Mouse (Mus musculus) midbrain, postnatal 0 days (tissue): ENCODE data around the gene Dop1b. TPM values are rescaled to one million over a fixed set of nuclear protein-coding genes. Genes with fewer than 3 reads are reported as not detected.
"Not testable (repeated sequence)": the region's sequence is repeated elsewhere in the genome, so short reads cannot be mapped to it uniquely, and the experiment has no call there.

ENCODE experiments used
- ATAC-seq: fragments of 200-750 bp; cut with Nextera tagmentation; 2 replicates; pipeline ENCODE4 v1.8.0; 2017; ENCODE audit warnings: moderate number of reproducible peaks, mild to moderate bottlenecking, moderate TSS enrichment, moderate library complexity; ENCODE audit not compliant: low FRiP score
- DNase-seq: peaks from one replicate; pipeline ENCODE4 v3.0.0-alpha.2; 2015; ENCODE audit warnings: low spot score
- H3K27ac ChIP-seq: fragments of 300-500 bp; sonication (generic); 2 replicates; pipeline ENCODE4 v1.5.1; 2014; ENCODE audit warnings: low read depth, mild to moderate bottlenecking, low read length, mixed read lengths
- H3K27me3 ChIP-seq: fragments of 300-500 bp; sonication (generic); 2 replicates; pipeline ENCODE4 v1.6.1; 2014; ENCODE audit warnings: low read length, control low read depth, mixed read lengths; ENCODE audit not compliant: insufficient read depth
- H3K36me3 ChIP-seq: fragments of 300-500 bp; sonication (generic); 2 replicates; pipeline ENCODE4 v1.6.1; 2014; ENCODE audit warnings: low read length, control low read depth, mixed read lengths; ENCODE audit not compliant: insufficient read depth
- H3K4me1 ChIP-seq: fragments of 300-500 bp; sonication (generic); 2 replicates; pipeline ENCODE4 v1.6.1; 2014; ENCODE audit warnings: mild to moderate bottlenecking, control low read depth, antibody characterized with exemption, low read length, mixed read lengths; ENCODE audit not compliant: insufficient read depth
- H3K4me2 ChIP-seq: fragments of 300-500 bp; sonication (generic); 2 replicates; pipeline ENCODE4 v1.6.1; 2014; ENCODE audit warnings: low read depth, mild to moderate bottlenecking, low read length, mixed read lengths; ENCODE audit not compliant: poor library complexity, severe bottlenecking
- H3K4me3 ChIP-seq: fragments of 300-500 bp; sonication (generic); 2 replicates; pipeline ENCODE4 v1.5.1; 2014; ENCODE audit warnings: low read depth, mild to moderate bottlenecking, low read length, moderate library complexity
- H3K9ac ChIP-seq: fragments of 300-500 bp; sonication (generic); replicated peaks from 2 replicates; pipeline ENCODE4 v1.6.1; 2014; ENCODE audit warnings: mild to moderate bottlenecking, low read length, moderate library complexity, mixed read lengths; ENCODE audit not compliant: poor library complexity, severe bottlenecking
- H3K9me3 ChIP-seq: fragments of 300-500 bp; sonication (generic); 2 replicates; pipeline ENCODE4 v1.6.1; 2016; ENCODE audit warnings: low read length, control low read depth
- CTCF ChIP-seq: IDR thresholded peaks from 2 replicates; pipeline ENCODE4 v1.5.1; 2016; ENCODE audit warnings: antibody characterized with exemption, mild to moderate bottlenecking
- WGBS: fragments of 180-500 bp; shearing (Covaris S2); extraction: QIAGEN DNeasy Blood & Tissue Kit; methylation state at CpG from one replicate; pipeline ENCODE4 v1.1.7; 2014; 5-methylcytosine and 5-hydroxymethylcytosine counted together
- polyA plus RNA-seq: library from polyadenylated mRNA; unstranded; fragments of >200 nt; fragmentation: Nextera tagmentation; extraction: Ambion mirVana; gene quantifications from 2 replicates; pipeline ENCODE4 v1.2.1, GENCODE M21; 2015
- total RNA-seq: library from RNA; depleted of rRNA; stranded (reverse); fragments of >200 nt; gene quantifications from 2 replicates; pipeline ENCODE4 v1.2.3, GENCODE M21; 2014; rRNA removed

The Dop1b gene
- 67.6 and 102 TPM in 2 replicates for total RNA-seq
- polyA plus RNA-seq = 26.1 and 27.8 TPM in 2 replicates

- H3K4me3 ChIP-seq = peak within 1 kb of the TSS; percentile 87
Observed at GRCm38 (mm10) chr16:93711411-93712188, at the start of gene Dop1b. Dop1b (plus strand) TSS chr16:93711904.

DNA sequence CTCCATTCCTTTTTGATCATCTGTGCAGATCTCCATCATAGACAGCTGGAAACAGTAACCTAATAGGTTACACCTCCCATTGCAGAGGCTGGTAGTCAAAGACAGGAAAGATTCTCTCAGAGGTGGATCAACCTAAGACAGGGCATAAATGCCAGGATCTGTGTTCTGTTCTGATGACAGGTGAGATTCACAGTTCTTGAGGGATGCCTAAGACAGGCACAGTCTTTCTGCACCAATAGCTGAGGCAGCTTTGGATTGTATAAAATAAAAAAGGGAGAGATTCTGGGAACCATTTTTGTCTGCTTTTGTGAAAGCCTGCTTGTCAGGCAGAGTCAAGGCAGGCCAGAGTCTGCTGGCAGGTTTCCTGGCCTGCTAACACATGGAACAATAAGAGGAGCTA, 43.7 kb upstream of the Dop1b start:
- no peak overlapping the region for H3K4me2 ChIP-seq
- H3K27ac ChIP-seq = no peak overlapping the region

More at GRCm38 (mm10) chr16:93711411-93712188, at the start of gene Dop1b:
- peaks cover 8% of the 10 kb centered on the region; the same call in 1 of the 2 replicates for H3K36me3 ChIP-seq
- H3K27me3 ChIP-seq = 0 out of 2 replicates have a peak, but pooled peaks cover 4% of the 10 kb centered on the region
- H3K4me1 ChIP-seq = peaks cover 5% of the 10 kb centered on the region; the same call in 1 of the 2 replicates
- no peak for TF ChIP-seq CTCF
- no peaks in the 10 kb centered on the region for H3K9me3 ChIP-seq
- ATAC-seq (peak; percentile 89), DNase-seq (peak; percentile 97)
- WGBS = 1% methylated on average over 60 of the region's 77 CpGs
- peak within 1 kb of the TSS; percentile 82 for H3K4me2 ChIP-seq
- H3K9ac ChIP-seq = peak within 1 kb of the TSS; percentile 89
- peak within 1 kb of the TSS; percentile 86 for H3K27ac ChIP-seq

GRCm38 (mm10) chr16:93669521-93669920, 42.2 kb upstream of the Dop1b start:
- ATAC-seq (no peak), DNase-seq (no peak)
- Histone ChIP-seq H3K4me1 (no peaks in the 10 kb centered on the region), H3K4me3 (no peak overlapping the region), H3K9ac (no peak overlapping the region), H3K27me3 (no peaks in the 10 kb centered on the region), H3K9me3 (no peaks in the 10 kb centered on the region), H3K4me2 (no peak overlapping the region), H3K27ac (no peak overlapping the region), H3K36me3 (no peaks in the 10 kb centered on the region)
- no peak for TF ChIP-seq CTCF

More for the DNA sequence above, 43.7 kb upstream of the Dop1b start:
- DNase-seq (no peak), ATAC-seq (no peak)
- Histone ChIP-seq H3K9ac (no peak overlapping the region), H3K9me3 (no peaks in the 10 kb centered on the region), H3K4me3 (no peak overlapping the region), H3K27me3 (no peaks in the 10 kb centered on the region), H3K4me1 (no peaks in the 10 kb centered on the region), H3K36me3 (no peaks in the 10 kb centered on the region)
- no peak for TF ChIP-seq CTCF

GRCm38 (mm10) chr16:93670466-93670865, 41.2 kb upstream of the Dop1b start:
- not testable (repeated sequence) for ATAC-seq, H3K4me2 ChIP-seq, H3K4me3 ChIP-seq, DNase-seq, H3K36me3 ChIP-seq, H3K4me1 ChIP-seq, H3K9me3 ChIP-seq, H3K27me3 ChIP-seq, H3K27ac ChIP-seq, H3K9ac ChIP-seq
- 51% methylated on average over 4 of the region's 4 CpGs for WGBS

- no peaks in the 10 kb centered on the region for H3K4me1 ChIP-seq
- ATAC-seq = no peak
- DNase-seq = no peak
Observed at GRCm38 (mm10) chr16:93671064-93671463, 40.6 kb upstream of the Dop1b start.

DNA sequence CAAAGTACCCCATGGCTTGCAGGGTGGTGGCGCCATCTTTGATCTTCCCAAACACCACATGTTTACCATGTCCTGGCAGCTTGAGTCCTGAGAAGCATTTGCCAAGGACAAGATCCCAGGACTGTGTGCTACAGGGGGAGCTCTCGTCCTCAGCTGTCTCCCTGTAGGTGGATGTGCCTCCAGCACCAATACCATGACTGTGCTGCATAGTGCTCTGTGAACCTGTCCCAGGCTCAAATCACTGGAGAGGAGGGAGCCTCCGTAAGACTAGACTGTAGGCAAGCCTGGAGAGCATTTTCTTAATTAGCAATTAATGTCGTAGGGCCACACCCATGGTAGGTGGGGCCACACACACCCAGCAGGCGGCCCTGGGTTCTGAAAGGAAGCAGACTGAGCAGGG, 35.3 kb upstream of the Dop1b start:
- 86% methylated on average over 5 of the region's 5 CpGs for whole genome bisulfite sequencing
- no peak for ATAC-seq

More at GRCm38 (mm10) chr16:93671064-93671463, 40.6 kb upstream of the Dop1b start:
- Histone ChIP-seq H3K9ac (no peak overlapping the region), H3K4me2 (no peak overlapping the region), H3K36me3 (no peaks in the 10 kb centered on the region), H3K4me3 (no peak overlapping the region), H3K9me3 (no peaks in the 10 kb centered on the region), H3K27ac (no peak overlapping the region), H3K27me3 (no peaks in the 10 kb centered on the region)
- peak; percentile 53 for TF ChIP-seq CTCF
- WGBS = 95% methylated on average over 5 of the region's 5 CpGs

More for the DNA sequence above, 35.3 kb upstream of the Dop1b start:
- DNase-seq = no peak
- no peak overlapping the region for H3K4me3 ChIP-seq
- H3K4me1 ChIP-seq = no peaks in the 10 kb centered on the region
- H3K36me3 ChIP-seq = no peaks in the 10 kb centered on the region
- no peak overlapping the region for H3K4me2 ChIP-seq
- H3K9me3 ChIP-seq = no peaks in the 10 kb centered on the region
- no peak for TF ChIP-seq CTCF
- no peak overlapping the region for H3K27ac ChIP-seq
- H3K27me3 ChIP-seq = peaks cover 7% of the 10 kb centered on the region; the same call in 1 of the 2 replicates
- no peak overlapping the region for H3K9ac ChIP-seq
